Mouse (Mus musculus): ENCODE measurements at regions not wholly inside any gene's neighbourhood (a gene's known extent, or its start where the extent isn't known, plus 50 kb on each side); places are given as distances from the start of the nearest gene placed in this dataset.

- TF ChIP-seq CTCF (IDR thresholded peaks at IDR 0.05) (no peak), EP300 (IDR thresholded peaks at IDR 0.05; ENCODE audit: insufficient read depth, low read depth, low read length) (no peak), POLR2A (IDR thresholded peaks at IDR 0.05; ENCODE audit: insufficient read depth, low read depth, low read length) (no peak)
These were observed 282.5 kb upstream of the Rbms1 start for GRCm38 (mm10) chr2:61245526-61245925.

Measured in heart, adult 2 months (tissue).